Mouse (Mus musculus): ENCODE results near the gene Fcgr1.

DNA sequence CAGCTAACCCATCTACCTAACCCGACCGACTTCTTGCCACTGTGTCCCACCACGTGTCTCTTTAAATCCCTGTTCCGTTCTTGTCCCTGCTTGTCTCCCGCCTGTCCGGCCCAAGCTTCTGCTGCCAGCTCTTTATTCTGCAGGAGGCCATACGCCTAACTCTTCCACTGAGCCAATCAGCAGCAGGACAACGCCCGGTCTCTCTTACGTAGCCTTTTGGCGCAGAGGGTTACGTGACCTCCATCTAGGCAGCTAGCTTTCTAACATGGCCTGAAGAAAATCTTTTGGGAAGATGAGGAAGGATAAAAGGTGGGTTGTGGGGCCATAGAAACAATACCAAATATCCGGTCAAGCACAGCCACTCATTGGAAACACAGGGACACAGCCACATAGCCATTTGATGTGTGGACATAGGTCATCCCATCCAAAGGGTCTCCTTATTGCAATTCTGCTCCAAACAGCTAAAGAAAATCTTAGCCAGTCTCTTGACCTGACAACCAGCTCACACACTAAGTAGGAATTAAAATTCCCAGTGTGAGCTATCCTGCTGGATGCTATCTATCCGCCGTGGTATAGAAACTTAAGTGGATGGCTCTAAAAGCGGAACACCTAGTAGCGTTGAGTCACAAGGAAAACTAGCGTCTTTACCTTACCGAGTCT is 31.4 kb downstream of the Fcgr1 start:
- TF ChIP-seq GATA1 (IDR thresholded peaks at IDR 0.05; ENCODE audit: borderline replicate concordance, low read length) (no peak), FLI1 (IDR thresholded peaks at IDR 0.05; ENCODE audit: low read length) (no peak)
